Mouse (Mus musculus): ENCODE data around the gene Itpr2. TPM values are rescaled to one million over a fixed set of nuclear protein-coding genes. Genes with fewer than 3 reads are reported as not detected.

Gene Itpr2
- polyA plus RNA-seq, 1 experiment = 10.9 TPM

DNA sequence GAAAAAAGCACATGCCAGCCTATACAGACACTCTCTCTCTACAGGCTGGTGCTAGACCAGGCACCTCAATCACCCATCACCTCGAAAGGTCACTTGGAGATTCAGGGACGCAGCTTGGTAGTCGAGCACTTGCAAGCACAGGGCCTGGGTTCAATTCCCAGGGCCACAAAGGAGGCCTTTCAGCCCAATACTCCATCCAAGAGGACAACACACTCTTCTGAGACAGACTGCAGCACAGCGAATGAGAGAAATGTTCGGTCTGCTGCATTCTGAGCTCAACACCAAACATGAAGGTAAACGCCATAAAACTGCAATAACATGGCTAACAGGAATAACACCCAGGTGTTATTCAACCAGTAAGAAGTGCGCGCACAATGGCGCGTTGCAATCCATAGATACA is 211.0 kb downstream of the Itpr2 start:
- no peak overlapping the region for H3K27ac ChIP-seq (ENCODE audit: insufficient read depth, low read depth, low read length)
- no peak overlapping the region for H3K4me3 ChIP-seq (ENCODE audit: insufficient read depth, low read length)
- TF ChIP-seq CTCF (IDR thresholded peaks at IDR 0.05; ENCODE audit: low read depth, low read length) (no peak), POLR2A (IDR thresholded peaks at IDR 0.05; ENCODE audit: borderline replicate concordance, low read depth, low read length) (no peak)
- no peaks in the 10 kb centered on the region for H3K4me1 ChIP-seq (ENCODE audit: control insufficient read depth, insufficient read depth, low read length)

GRCm38 (mm10) chr6:146289801-146290200 is 212.2 kb downstream of the Itpr2 start:
- no peak for TF ChIP-seq CTCF (IDR thresholded peaks at IDR 0.05; ENCODE audit: low read depth, low read length)
- TF ChIP-seq POLR2A (IDR thresholded peaks at IDR 0.05; ENCODE audit: borderline replicate concordance, low read depth, low read length) = no peak
- Histone ChIP-seq H3K4me3 (ENCODE audit: insufficient read depth, low read length) (no peak overlapping the region), H3K4me1 (ENCODE audit: control insufficient read depth, insufficient read depth, low read length) (no peaks in the 10 kb centered on the region)

GRCm38 (mm10) chr6:146288266-146288665 is 213.8 kb downstream of the Itpr2 start:
- no peak for TF ChIP-seq POLR2A (IDR thresholded peaks at IDR 0.05; ENCODE audit: borderline replicate concordance, low read depth, low read length)
- no peak for TF ChIP-seq CTCF (IDR thresholded peaks at IDR 0.05; ENCODE audit: low read depth, low read length)
- no peak overlapping the region for H3K4me3 ChIP-seq (ENCODE audit: insufficient read depth, low read length)
- H3K4me1 ChIP-seq (ENCODE audit: control insufficient read depth, insufficient read depth, low read length) = no peaks in the 10 kb centered on the region
- H3K27ac ChIP-seq (ENCODE audit: insufficient read depth, low read depth, low read length) = no peak overlapping the region

More at GRCm38 (mm10) chr6:146289801-146290200, 212.2 kb downstream of the Itpr2 start:
- no peak overlapping the region for H3K27ac ChIP-seq (ENCODE audit: insufficient read depth, low read depth, low read length)

GRCm38 (mm10) chr6:146284921-146285565 is 217.0 kb downstream of the Itpr2 start:
- H3K27ac ChIP-seq (ENCODE audit: insufficient read depth, low read depth, low read length) = no peak overlapping the region
- no peaks in the 10 kb centered on the region for H3K4me1 ChIP-seq (ENCODE audit: control insufficient read depth, insufficient read depth, low read length)
- H3K4me3 ChIP-seq (ENCODE audit: insufficient read depth, low read length) = no peak overlapping the region
- TF ChIP-seq CTCF (IDR thresholded peaks at IDR 0.05; ENCODE audit: low read depth, low read length) = no peak
- no peak for TF ChIP-seq POLR2A (IDR thresholded peaks at IDR 0.05; ENCODE audit: borderline replicate concordance, low read depth, low read length)

DNA sequence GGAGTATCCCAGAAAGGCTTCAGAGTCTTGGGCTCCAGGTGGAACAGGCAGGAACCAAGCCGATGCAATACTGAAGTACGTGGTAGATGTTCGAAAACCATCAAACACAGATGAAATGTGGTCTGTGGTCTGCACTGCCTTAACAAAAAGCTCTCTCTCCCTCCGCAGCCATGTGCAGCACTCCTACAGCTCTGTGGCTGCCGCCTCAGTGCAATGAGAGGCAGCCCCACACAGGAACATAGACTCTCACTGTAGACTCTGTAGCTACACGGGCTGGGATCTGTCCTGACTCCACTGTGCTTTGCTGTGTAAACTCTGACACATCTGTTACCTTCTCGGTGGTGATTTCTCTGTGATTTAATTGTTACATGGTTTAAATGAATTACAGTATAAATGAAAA is 218.0 kb downstream of the Itpr2 start:
- TF ChIP-seq POLR2A (IDR thresholded peaks at IDR 0.05; ENCODE audit: borderline replicate concordance, low read depth, low read length) (no peak), CTCF (IDR thresholded peaks at IDR 0.05; ENCODE audit: low read depth, low read length) (no peak)
- H3K4me3 ChIP-seq (ENCODE audit: insufficient read depth, low read length) = no peak overlapping the region
- H3K27ac ChIP-seq (ENCODE audit: insufficient read depth, low read depth, low read length) = no peak overlapping the region
- H3K4me1 ChIP-seq (ENCODE audit: control insufficient read depth, insufficient read depth, low read length) = no peaks in the 10 kb centered on the region

DNA sequence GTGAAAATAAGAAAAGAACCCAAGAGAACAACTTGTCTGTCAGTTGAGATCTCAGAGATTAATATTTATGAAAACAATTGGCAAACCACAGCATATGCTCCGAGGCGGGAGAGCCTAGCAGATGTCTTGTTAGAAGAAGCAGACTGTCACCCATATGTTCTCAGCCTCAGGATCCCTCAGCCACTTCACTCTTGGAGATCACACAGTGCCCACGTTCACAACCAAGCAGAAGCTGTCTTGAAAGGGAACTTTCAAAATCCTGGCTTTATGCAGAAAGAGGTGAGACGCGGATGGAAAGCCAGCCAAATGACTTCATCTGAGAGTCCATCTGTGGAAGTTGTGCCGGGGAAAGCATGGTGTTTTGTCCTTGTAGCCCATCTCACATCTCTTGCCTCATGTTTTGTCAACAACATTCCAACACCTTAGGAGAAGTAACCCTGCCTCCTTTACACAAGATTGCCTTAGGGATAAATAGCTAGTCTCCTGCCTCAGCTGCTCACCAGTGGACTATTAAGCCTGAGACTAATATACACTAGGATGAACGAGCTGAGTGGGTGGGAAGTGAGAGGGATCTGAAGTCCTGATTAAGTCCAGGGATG is 219.9 kb downstream of the Itpr2 start:
- no peaks in the 10 kb centered on the region for H3K4me1 ChIP-seq (ENCODE audit: control insufficient read depth, insufficient read depth, low read length)
- H3K4me3 ChIP-seq (ENCODE audit: insufficient read depth, low read length) = no peak overlapping the region

DNA sequence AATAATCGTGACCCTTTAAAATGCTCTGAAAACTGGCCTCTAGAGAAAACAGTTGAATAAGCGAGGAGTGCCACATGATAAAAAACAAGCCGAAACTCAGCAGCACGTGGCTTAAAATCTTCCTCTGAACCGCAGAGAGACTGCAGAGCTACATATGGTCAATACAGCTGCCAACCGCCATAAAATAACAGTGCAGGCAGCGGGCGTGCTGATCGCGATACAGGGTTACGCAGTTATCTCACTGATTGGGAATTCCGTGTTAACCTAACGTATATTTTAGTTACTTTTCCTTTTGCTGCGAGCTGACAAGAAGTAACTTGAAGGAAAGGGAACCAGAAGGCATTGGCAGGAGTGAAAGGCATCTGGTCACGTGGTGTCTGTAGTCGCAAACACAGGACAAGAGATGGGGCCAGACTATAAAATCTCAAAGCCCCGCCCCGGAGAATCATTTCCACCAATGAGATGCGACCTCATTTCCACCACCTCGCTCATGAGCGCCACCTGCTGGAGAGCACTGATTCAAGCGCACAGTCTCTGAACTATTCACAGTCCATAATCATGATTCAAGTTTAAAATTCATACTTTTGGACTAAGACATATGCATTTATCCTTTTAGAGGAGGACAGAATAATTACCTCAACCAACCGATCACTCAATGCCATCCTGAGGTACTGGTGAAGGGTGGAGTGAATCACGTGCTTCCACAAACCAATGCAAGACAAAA is 220.7 kb downstream of the Itpr2 start:
- H3K4me1 ChIP-seq (ENCODE audit: control insufficient read depth, insufficient read depth, low read length) = no peaks in the 10 kb centered on the region
- TF ChIP-seq CTCF (IDR thresholded peaks at IDR 0.05; ENCODE audit: low read depth, low read length) (peak; percentile 52; the same call in 1 of the 2 replicates), POLR2A (IDR thresholded peaks at IDR 0.05; ENCODE audit: borderline replicate concordance, low read depth, low read length) (no peak)
- H3K27ac ChIP-seq (ENCODE audit: insufficient read depth, low read depth, low read length) = no peak overlapping the region
- H3K4me3 ChIP-seq (ENCODE audit: insufficient read depth, low read length) = no peak overlapping the region

More for the DNA sequence above, 219.9 kb downstream of the Itpr2 start:
- H3K27ac ChIP-seq (ENCODE audit: insufficient read depth, low read depth, low read length) = no peak overlapping the region
- no peak for TF ChIP-seq POLR2A (IDR thresholded peaks at IDR 0.05; ENCODE audit: borderline replicate concordance, low read depth, low read length)
- no peak for TF ChIP-seq CTCF (IDR thresholded peaks at IDR 0.05; ENCODE audit: low read depth, low read length)

- peaks cover 9% of the 10 kb centered on the region for H3K4me1 ChIP-seq (ENCODE audit: control insufficient read depth, insufficient read depth, low read length)
- H3K27ac ChIP-seq (ENCODE audit: insufficient read depth, low read depth, low read length) = no peak overlapping the region
- no peak overlapping the region for H3K4me3 ChIP-seq (ENCODE audit: insufficient read depth, low read length)
- TF ChIP-seq POLR2A (IDR thresholded peaks at IDR 0.05; ENCODE audit: borderline replicate concordance, low read depth, low read length) = no peak
- no peak for TF ChIP-seq CTCF (IDR thresholded peaks at IDR 0.05; ENCODE audit: low read depth, low read length)
These were observed 228.8 kb downstream of the Itpr2 start for GRCm38 (mm10) chr6:146273256-146273655.

DNA sequence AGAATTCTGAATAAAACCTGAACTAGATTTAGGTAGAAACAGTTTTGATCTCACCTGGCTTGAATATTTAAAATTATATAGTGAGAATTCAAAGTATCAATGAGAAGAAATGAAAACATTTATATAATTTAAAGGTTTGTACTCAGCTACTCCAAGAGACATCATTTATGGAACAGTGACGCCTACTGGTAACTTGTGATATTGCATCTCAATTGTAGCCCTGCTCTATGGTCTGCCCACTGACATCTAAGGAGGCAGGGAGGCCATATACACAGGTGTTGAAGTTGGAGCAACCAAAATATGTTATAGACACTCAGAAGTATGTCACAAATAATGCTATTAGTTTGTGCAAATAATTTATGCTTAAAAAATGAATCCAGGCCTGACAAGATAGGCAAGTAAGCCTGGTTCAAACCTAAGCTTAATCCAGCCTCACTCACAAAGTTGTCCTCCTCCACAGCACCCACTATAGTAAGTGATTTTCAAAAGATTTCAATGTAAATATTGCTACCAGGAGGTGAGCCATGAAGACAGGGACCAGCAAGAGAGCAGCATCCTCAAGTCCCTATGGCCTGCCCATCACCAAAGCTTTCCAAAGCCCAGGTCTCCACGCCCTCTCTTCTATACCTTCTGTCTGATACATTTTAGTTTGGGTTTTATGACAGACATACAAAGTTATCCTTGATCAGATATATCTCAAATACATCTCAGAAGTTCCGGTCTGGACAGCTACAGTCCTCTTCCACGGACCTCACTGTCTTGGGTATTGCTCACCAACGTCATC is 229.6 kb downstream of the Itpr2 start:
- no peak for TF ChIP-seq POLR2A (IDR thresholded peaks at IDR 0.05; ENCODE audit: borderline replicate concordance, low read depth, low read length)
- no peak for TF ChIP-seq CTCF (IDR thresholded peaks at IDR 0.05; ENCODE audit: low read depth, low read length)
- Histone ChIP-seq H3K4me1 (ENCODE audit: control insufficient read depth, insufficient read depth, low read length) (peaks cover 9% of the 10 kb centered on the region), H3K27ac (ENCODE audit: insufficient read depth, low read depth, low read length) (no peak overlapping the region), H3K4me3 (ENCODE audit: insufficient read depth, low read length) (no peak overlapping the region)
